Mouse (Mus musculus) heart, embryonic 16.5 days (tissue): ENCODE results near the gene Stradb. TPM values are rescaled to one million over a fixed set of nuclear protein-coding genes. Genes with fewer than 3 reads are reported as not detected.
"Not testable (repeated sequence)": the region's sequence is repeated elsewhere in the genome, so short reads cannot be mapped to it uniquely, and the experiment has no call there.

Experiments
- ATAC-seq: fragments of 200-750 bp; cut with Nextera tagmentation; replicated peaks from 2 replicates; pipeline ENCODE4 v1.8.0; 2017; ENCODE audit warnings: moderate number of reproducible peaks; ENCODE audit not compliant: insufficient read depth, low FRiP score; ENCODE audit errors: extremely low read depth
- H3K27ac ChIP-seq: fragments of 300-500 bp; sonication (generic); 2 replicates; pipeline ENCODE4 v1.5.1; 2014; ENCODE audit warnings: mild to moderate bottlenecking, low read length, control low read depth, moderate library complexity
- H3K27me3 ChIP-seq: fragments of 300-500 bp; sonication (generic); 2 replicates; pipeline ENCODE4 v1.6.1; 2014; ENCODE audit warnings: low read length, mixed read lengths; ENCODE audit not compliant: control insufficient read depth, insufficient read depth
- H3K36me3 ChIP-seq: fragments of 300-500 bp; sonication (generic); 2 replicates; pipeline ENCODE4 v1.6.1; 2014; ENCODE audit not compliant: control insufficient read depth, insufficient read depth
- H3K4me1 ChIP-seq: fragments of 300-500 bp; sonication (generic); 2 replicates; pipeline ENCODE4 v1.6.1; 2014; ENCODE audit warnings: low read length, mixed read lengths; ENCODE audit not compliant: control insufficient read depth, insufficient read depth
- H3K4me2 ChIP-seq: fragments of 300-500 bp; sonication (generic); 2 replicates; pipeline ENCODE4 v1.6.1; 2014; ENCODE audit warnings: low read depth, mild to moderate bottlenecking, control low read depth, low read length
- H3K4me3 ChIP-seq: fragments of 300-500 bp; sonication (generic); 2 replicates; pipeline ENCODE4 v1.5.1; 2014; ENCODE audit warnings: mild to moderate bottlenecking, control low read depth, low read length
- H3K9ac ChIP-seq: fragments of 300-500 bp; sonication (generic); 2 replicates; pipeline ENCODE4 v1.6.1; 2014; ENCODE audit warnings: low read length, control low read depth
- H3K9me3 ChIP-seq: fragments of 300-500 bp; sonication (generic); replicated peaks from 2 replicates; pipeline ENCODE4 v1.6.1; 2016; ENCODE audit warnings: low read length; ENCODE audit not compliant: control insufficient read depth
- WGBS: fragments of 180-500 bp; shearing (Covaris S2); extraction: QIAGEN DNeasy Blood & Tissue Kit; methylation state at CpG from one replicate; pipeline ENCODE4 v1.1.7; 2014; 5-methylcytosine and 5-hydroxymethylcytosine counted together
- polyA plus RNA-seq: library from polyadenylated mRNA; unstranded; fragments of >200 nt; fragmentation: Nextera tagmentation; extraction: Ambion mirVana; gene quantifications from 2 replicates; pipeline ENCODE4 v1.2.1, GENCODE M21; 2015

Stradb gene
- polyA plus RNA-seq, 1 experiment from 2014 or later = 25.9 TPM

DNA sequence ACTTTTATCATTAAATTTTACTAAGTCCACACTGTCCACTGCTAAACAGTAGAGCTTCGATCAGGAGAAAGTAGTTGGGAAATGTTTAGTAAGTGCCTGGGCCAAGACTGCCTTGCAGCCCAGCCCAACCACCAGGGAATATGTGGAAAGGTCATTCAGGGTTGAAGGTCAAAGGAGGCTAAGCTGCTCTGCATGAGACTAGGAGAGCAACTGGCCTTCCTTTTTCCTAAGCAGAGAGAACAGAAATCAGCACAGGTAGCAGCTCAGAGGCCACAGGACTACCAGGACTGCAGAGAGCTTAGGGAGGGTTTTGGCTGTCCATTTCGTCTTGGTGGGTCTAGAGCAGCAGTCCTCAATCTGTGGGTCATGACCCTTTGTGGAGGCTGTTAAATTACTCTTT, 15.4 kb upstream of the Stradb start:
- Histone ChIP-seq H3K4me2 (no peak overlapping the region), H3K4me1 (peaks cover 70% of the 10 kb centered on the region), H3K4me3 (no peak overlapping the region), H3K36me3 (no peaks in the 10 kb centered on the region), H3K9ac (no peak overlapping the region; the same call in 1 of the 2 replicates), H3K27me3 (no peaks in the 10 kb centered on the region), H3K27ac (peak overlapping the region; percentile 63), H3K9me3 (no peaks in the 10 kb centered on the region)
- 32% methylated on average over 2 of the region's 2 CpGs for WGBS
- ATAC-seq = no peak

DNA sequence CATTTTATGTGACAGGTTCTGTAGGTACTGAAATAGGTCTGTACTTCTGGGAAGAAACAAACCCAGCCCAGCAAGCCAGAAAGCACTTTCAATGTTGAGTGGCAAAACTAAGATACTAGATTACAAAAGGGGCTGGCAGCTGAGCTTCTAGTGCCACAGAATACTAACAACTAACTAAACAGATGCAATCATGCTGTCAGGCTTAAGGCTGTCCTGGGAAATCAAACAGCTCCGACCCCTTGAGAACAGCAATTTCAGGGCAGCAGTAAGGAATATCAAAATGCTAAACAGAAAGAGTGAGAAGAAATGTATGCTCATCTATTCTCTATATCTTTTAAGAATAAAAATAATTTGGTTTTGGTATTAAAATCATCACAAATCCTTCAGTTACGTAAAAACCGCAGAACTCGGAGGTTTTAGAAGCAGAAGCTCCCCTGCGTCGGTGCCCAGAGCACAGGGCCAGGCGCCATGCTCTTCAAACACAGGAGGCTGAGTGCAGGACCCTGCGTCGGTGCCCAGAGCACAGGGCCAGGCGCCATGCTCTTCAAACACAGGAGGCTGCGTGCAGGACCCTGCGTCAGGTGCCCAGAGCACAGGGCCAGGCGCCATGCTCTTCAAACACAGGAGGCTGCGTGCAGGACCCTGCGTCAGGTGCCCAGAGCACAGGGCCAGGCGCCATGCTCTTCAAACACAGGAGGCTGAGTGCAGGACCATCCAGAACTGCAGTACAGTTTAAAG, 14.4 kb upstream of the Stradb start:
- peak overlapping the region; percentile 26 for H3K27ac ChIP-seq
- not testable (repeated sequence) for H3K36me3 ChIP-seq, H3K4me2 ChIP-seq, H3K4me3 ChIP-seq, ATAC-seq, H3K27me3 ChIP-seq, H3K9me3 ChIP-seq, H3K9ac ChIP-seq
- H3K4me1 ChIP-seq = peaks cover 64% of the 10 kb centered on the region
- WGBS = 58% methylated on average over 16 of the region's 16 CpGs

DNA sequence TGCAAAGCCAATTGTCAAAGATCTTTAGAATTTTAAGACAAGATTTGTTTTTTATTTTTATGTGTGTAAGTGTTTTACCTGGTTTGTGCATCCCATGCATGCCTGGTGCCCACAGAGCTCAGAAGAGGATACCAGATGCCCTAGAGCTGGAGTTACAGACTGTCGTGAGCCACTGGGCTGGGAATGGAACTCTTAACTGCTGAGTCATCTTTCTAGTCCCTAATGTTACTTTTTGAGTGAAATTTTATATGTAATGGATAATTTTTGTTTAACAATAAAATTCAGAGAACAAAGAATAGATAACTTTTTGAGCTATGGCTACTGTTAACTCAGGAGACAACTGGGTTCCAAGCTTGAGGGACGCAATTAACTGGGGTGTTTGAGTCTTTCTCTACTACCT, 13.6 kb upstream of the Stradb start:
- H3K4me3 ChIP-seq = no peak overlapping the region
- ATAC-seq = no peak
- no peak overlapping the region for H3K9ac ChIP-seq
- H3K9me3 ChIP-seq = no peaks in the 10 kb centered on the region
- 82% methylated on average over 2 of the region's 2 CpGs for WGBS
- no peak overlapping the region for H3K4me2 ChIP-seq
- no peak overlapping the region for H3K27ac ChIP-seq
- H3K36me3 ChIP-seq = no peaks in the 10 kb centered on the region
- no peaks in the 10 kb centered on the region for H3K27me3 ChIP-seq
- peaks cover 58% of the 10 kb centered on the region for H3K4me1 ChIP-seq

DNA sequence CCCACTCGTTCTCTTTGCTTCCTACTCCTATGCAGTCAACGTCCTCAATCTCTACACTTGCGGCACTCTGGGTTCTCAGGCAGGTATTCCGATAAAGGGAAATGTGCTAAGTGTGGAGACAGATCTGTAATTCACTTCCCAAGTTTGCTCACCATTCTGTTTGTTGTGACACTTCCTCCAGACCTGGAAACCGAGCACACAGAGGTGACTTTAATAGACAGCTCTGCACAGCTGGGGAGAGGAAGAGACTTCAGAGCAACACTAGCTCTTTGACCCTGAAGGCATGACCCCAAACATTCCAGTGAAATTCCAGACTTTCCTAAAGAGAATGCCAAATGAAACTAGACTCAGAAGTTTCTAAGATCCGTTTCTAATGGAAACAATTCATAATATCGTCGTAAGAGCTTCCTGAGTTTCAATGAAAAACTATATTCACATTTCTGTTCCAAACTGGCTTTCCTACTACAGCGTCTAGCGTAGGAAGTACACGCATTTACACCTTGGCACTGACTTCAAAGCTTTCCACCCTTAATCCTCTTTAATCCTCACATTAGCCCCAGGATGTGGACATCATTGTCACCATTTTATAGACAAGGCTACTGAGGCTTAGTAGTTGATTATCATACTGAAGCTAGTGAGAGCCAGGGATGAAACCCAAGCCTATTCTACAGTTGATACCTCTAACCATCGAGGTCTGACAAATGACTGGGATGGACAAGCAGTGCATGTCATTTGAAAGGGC, 12.0 kb upstream of the Stradb start:
- ATAC-seq = 0 out of 2 replicates have a peak, but pooled peaks have one; percentile 37
- Histone ChIP-seq H3K4me1 (peaks cover 45% of the 10 kb centered on the region), H3K4me2 (no peak overlapping the region), H3K4me3 (no peak overlapping the region), H3K36me3 (no peaks in the 10 kb centered on the region), H3K9ac (no peak overlapping the region), H3K27me3 (no peaks in the 10 kb centered on the region), H3K27ac (0 out of 2 replicates have a peak overlapping the region, but pooled peaks have one; percentile 25), H3K9me3 (no peaks in the 10 kb centered on the region)
- 44% methylated on average over 12 of the region's 12 CpGs for WGBS

DNA sequence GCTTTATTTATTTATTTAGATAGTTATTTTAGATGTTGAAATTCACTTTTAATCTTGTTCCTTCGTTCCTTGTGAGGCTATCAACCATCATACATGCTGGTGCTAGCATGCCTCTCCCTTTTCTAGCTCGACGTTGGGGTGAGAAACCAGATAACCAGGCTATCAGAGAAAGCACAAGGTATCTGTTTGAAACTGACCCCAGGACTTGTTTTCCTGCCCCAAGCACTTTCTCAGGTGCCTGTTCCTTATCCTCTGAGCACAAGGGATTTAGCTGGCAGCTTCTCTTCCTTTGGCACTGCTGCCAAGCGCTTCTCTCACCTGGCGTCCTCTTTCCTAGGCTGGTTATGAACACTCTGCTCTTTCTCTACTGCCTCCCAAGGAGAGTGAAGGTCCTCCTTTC, 10.9 kb upstream of the Stradb start:
- Histone ChIP-seq H3K27me3 (no peaks in the 10 kb centered on the region), H3K4me1 (peaks cover 45% of the 10 kb centered on the region), H3K36me3 (no peaks in the 10 kb centered on the region), H3K9me3 (no peaks in the 10 kb centered on the region), H3K9ac (no peak overlapping the region), H3K4me2 (no peak overlapping the region), H3K4me3 (no peak overlapping the region), H3K27ac (no peak overlapping the region)
- ATAC-seq = no peak
- 65% methylated on average over 5 of the region's 5 CpGs for WGBS

DNA sequence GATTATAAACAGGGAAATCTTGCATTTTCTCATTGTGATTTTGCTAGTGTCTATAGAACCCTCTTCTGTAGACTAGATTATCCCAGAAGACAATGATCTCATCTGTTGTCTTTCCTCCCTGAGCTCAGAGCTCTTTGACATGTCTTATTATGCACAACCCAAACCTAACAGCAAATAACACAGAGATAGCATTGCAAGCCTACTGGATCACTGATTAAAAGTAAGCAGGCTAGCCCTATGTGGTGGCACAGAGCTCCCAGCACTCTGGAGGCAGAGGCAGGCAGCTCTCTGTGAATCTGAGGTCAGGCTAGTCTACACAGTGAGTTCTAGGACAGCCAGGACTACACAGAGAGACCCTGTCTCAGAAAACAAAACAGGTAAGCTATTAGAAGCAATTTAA, 10.5 kb upstream of the Stradb start:
- Histone ChIP-seq H3K9me3 (no peaks in the 10 kb centered on the region), H3K27ac (no peak overlapping the region), H3K4me1 (peaks cover 45% of the 10 kb centered on the region), H3K27me3 (no peaks in the 10 kb centered on the region), H3K36me3 (no peaks in the 10 kb centered on the region), H3K4me2 (no peak overlapping the region), H3K9ac (no peak overlapping the region), H3K4me3 (no peak overlapping the region)
- no peak for ATAC-seq

DNA sequence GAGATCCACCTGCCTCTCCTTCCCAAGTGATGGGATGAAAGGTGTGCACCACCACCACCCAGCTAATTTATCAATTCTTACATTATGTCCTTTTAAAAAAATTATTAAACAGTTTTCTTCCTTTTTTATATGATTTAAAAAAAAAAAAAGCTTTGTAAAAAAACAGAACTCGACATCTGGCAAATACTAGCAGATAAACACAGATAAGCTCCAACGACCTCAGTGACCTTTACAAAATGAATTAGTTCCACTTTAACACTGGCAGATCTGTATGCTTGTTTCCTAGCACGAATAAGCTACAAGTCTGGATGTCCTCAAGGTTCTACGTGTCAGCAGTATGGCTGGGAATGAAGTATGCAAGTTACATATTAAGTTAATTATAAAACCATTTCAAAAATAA, 5.8 kb upstream of the Stradb start:
- WGBS = 30% methylated on average over 4 of the region's 4 CpGs
- ATAC-seq = no peak
- no peaks in the 10 kb centered on the region for H3K9me3 ChIP-seq
- H3K4me2 ChIP-seq = no peak overlapping the region
- H3K27me3 ChIP-seq = no peaks in the 10 kb centered on the region
- peaks cover 53% of the 10 kb centered on the region for H3K4me1 ChIP-seq
- no peaks in the 10 kb centered on the region for H3K36me3 ChIP-seq
- no peak overlapping the region for H3K27ac ChIP-seq
- no peak overlapping the region for H3K9ac ChIP-seq
- H3K4me3 ChIP-seq = no peak overlapping the region

DNA sequence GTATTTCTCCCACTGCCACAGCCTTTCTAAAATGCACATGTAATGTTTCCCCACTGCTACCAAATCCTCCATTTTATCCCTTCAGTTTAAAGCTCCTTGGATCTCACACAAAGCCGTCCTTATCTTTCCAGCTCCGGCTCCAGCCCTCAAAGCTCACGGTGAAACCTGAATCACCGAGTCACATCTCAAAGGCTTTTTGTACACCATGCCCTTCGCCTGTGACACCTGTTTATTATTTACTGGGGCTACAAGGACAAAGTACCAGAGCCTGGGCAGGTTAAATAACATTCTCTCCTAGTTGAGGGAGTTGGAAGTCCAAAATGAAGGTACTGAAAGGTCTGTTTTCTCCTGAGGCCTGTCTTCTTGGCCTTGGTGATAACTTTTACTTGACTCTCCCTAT, 3.3 kb upstream of the Stradb start:
- H3K9ac ChIP-seq = peak overlapping the region; percentile 50
- H3K4me3 ChIP-seq = peak overlapping the region; percentile 74
- no peaks in the 10 kb centered on the region for H3K36me3 ChIP-seq
- H3K27ac ChIP-seq = peak overlapping the region; percentile 50
- peak overlapping the region; percentile 71 for H3K4me2 ChIP-seq
- H3K27me3 ChIP-seq = no peaks in the 10 kb centered on the region
- ATAC-seq = no peak
- 43% methylated on average over 5 of the region's 5 CpGs for WGBS
- peaks cover 50% of the 10 kb centered on the region for H3K4me1 ChIP-seq
- no peaks in the 10 kb centered on the region for H3K9me3 ChIP-seq

DNA sequence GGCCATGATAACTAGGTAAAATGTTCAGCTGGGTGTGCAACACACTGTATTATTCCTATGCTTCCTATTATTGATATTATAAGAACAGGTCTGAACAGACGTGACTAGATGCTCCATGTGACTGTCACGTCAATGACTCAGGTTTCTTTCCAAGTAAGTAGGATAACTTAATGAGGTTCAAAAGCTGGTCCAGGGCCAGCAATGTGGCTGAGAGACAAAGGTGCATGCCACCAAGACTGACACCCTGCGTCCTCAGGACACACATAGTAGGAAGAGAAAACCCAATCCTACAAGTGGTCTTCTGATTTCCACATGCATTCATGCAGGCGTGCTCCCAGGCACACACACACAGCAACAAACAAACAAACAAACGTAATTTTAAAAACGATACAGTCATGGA, 2.2 kb upstream of the Stradb start:
- no peak for ATAC-seq
- Histone ChIP-seq H3K4me1 (peaks cover 50% of the 10 kb centered on the region), H3K27ac (no peak overlapping the region), H3K4me2 (peak overlapping the region; percentile 71), H3K36me3 (no peaks in the 10 kb centered on the region), H3K9me3 (no peaks in the 10 kb centered on the region), H3K9ac (no peak overlapping the region), H3K4me3 (peak overlapping the region; percentile 74), H3K27me3 (no peaks in the 10 kb centered on the region)
- 70% methylated on average over 6 of the region's 6 CpGs for WGBS
